Mouse (Mus musculus) kidney, postnatal 0 days (tissue): ENCODE results near the gene Six1. TPM values are rescaled to one million over a fixed set of nuclear protein-coding genes. Genes with fewer than 3 reads are reported as not detected.

Experiments
- ATAC-seq: fragments of 200-750 bp; cut with Nextera tagmentation; replicated peaks from 2 replicates; pipeline ENCODE4 v1.8.0; 2017; ENCODE audit warnings: low read depth, moderate number of reproducible peaks, moderate TSS enrichment, moderate library complexity; ENCODE audit not compliant: low FRiP score
- DNase-seq: peaks from one replicate; pipeline ENCODE4 v3.0.0-alpha.2; 2016; ENCODE audit warnings: low spot score
- H3K27ac ChIP-seq: fragments of 300-500 bp; sonication (generic); 2 replicates; pipeline ENCODE4 v1.5.1; 2014; ENCODE audit warnings: mild to moderate bottlenecking
- H3K27me3 ChIP-seq: fragments of 300-500 bp; sonication (generic); 2 replicates; pipeline ENCODE4 v1.6.1; 2014; ENCODE audit warnings: low read length, mixed read lengths; ENCODE audit not compliant: insufficient read depth
- H3K36me3 ChIP-seq: fragments of 300-500 bp; sonication (generic); 2 replicates; pipeline ENCODE4 v1.6.1; 2014; ENCODE audit warnings: low read length, mixed read lengths; ENCODE audit not compliant: insufficient read depth
- H3K4me1 ChIP-seq: fragments of 300-500 bp; sonication (generic); replicated peaks from 2 replicates; pipeline ENCODE4 v1.6.1; 2014; ENCODE audit warnings: antibody characterized with exemption, low read length, mixed read lengths; ENCODE audit not compliant: insufficient read depth
- H3K4me2 ChIP-seq: fragments of 300-500 bp; sonication (generic); 2 replicates; pipeline ENCODE4 v1.6.1; 2014; ENCODE audit warnings: mild to moderate bottlenecking, low read length, moderate library complexity, mixed read lengths
- H3K4me3 ChIP-seq: fragments of 300-500 bp; sonication (generic); replicated peaks from 2 replicates; pipeline ENCODE4 v1.5.1; 2014; ENCODE audit warnings: low read depth, low read length
- H3K9ac ChIP-seq: fragments of 300-500 bp; sonication (generic); 2 replicates; pipeline ENCODE4 v1.6.1; 2014; ENCODE audit warnings: low read depth, low read length
- H3K9me3 ChIP-seq: fragments of 300-500 bp; sonication (generic); replicated peaks from 2 replicates; pipeline ENCODE4 v1.6.1; 2016; ENCODE audit warnings: low read length, inconsistent platforms, mixed read lengths
- CTCF ChIP-seq: IDR thresholded peaks from 2 replicates; pipeline ENCODE4 v1.5.1; 2016; ENCODE audit warnings: antibody characterized with exemption, low read depth, mild to moderate bottlenecking, moderate library complexity
- WGBS: fragments of 180-500 bp; shearing (Covaris S2); extraction: QIAGEN DNeasy Blood & Tissue Kit; methylation state at CpG from one replicate; pipeline ENCODE4 v1.1.7; 2014; 5-methylcytosine and 5-hydroxymethylcytosine counted together
- polyA plus RNA-seq: library from polyadenylated mRNA; unstranded; fragments of >200 nt; fragmentation: Nextera tagmentation; extraction: Ambion mirVana; gene quantifications from 2 replicates; pipeline ENCODE4 v1.2.1, GENCODE M21; 2015

Gene Six1
- polyA plus RNA-seq, 1 experiment from 2014 or later = 0.26 TPM

DNA sequence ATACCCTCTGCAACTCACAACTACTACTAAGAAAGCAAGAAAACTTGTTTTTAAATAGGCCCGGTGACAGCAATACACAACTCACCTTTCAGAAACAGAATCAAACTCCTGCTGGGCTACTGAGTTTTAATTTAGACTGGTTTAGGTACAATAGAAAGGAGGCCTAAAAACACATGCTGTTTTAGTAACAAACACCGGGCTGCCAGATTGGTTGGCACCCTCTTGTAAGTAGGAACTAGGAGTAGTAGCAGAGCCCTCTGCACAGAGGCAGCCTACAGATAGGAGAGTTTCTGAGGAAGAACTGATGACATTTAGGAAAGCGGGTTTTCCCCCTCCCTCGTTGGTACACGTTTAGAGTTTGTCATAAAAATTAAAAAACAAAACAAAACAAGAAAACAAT lies 11.3 kb downstream of the Six1 start:
- no peak for TF ChIP-seq CTCF
- Histone ChIP-seq H3K9me3 (no peaks in the 10 kb centered on the region), H3K27ac (no peak overlapping the region), H3K4me2 (no peak overlapping the region), H3K4me1 (peaks cover 18% of the 10 kb centered on the region), H3K27me3 (peaks cover 79% of the 10 kb centered on the region), H3K36me3 (no peaks in the 10 kb centered on the region), H3K4me3 (no peak overlapping the region), H3K9ac (no peak overlapping the region)
- DNase-seq = no peak
- ATAC-seq = no peak
- WGBS = 16% methylated on average over 5 of the region's 5 CpGs

DNA sequence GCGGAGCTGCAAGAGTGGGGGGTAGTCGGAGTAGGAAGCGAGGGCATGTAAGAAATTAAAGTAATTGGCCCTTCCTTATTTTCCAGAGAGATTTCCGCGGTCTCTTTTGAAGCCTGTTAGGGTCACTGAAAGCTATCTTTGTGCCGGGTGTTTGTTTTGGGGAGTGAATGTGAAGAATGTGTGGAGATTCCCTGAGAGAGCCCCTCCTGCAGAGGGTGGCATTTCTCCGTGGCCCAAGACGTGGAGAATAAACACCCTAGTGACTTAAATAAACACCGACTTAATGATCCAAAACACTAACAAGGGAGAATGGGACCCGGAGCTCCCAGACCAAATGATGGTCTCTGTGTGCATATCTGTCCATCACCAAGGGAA lies 12.4 kb downstream of the Six1 start:
- no peaks in the 10 kb centered on the region for H3K36me3 ChIP-seq
- no peak for TF ChIP-seq CTCF

DNA sequence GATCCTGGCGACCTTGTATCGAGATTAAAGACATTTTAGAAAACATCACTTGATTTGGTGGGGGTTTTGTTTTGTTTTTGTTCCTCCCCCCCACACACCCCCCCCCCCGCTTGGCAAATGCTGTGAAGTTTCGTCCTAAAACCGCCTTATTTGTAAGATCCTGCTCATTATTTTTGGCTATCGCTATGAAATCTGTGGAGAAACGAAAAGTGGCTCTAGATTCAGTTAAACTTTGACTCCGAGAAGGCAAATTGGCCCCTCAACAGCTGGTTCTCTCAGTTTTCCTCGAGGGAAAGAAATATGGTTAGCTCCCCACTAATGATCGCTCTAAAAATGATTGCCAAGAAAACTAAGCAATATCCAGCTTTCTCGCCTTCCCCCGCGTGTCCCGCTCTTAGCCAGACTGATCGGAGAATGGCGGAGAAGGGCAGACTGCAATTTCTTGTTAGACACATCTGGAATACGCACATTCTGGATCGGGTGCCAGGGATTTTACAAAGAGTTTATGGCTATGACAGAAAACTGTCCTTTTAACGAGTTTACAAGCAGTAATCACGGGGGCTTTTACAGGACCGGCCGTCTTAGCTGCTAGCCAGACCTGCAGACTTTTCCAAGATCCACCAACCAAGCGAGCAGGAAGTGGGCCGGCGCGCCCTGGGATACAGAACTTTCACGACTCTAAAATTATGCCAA lies 13.0 kb downstream of the Six1 start:
- H3K9me3 ChIP-seq = no peaks in the 10 kb centered on the region
- no peak overlapping the region for H3K4me3 ChIP-seq
- no peak for DNase-seq
- H3K27ac ChIP-seq = no peak overlapping the region
- ATAC-seq = no peak
- H3K27me3 ChIP-seq = peaks cover 76% of the 10 kb centered on the region
- H3K4me1 ChIP-seq = peaks cover 8% of the 10 kb centered on the region; the same call in 1 of the 2 replicates
- TF ChIP-seq CTCF = no peak
- H3K9ac ChIP-seq = no peak overlapping the region
- no peak overlapping the region for H3K4me2 ChIP-seq
- 3% methylated on average over 27 of the region's 27 CpGs for WGBS
- no peaks in the 10 kb centered on the region for H3K36me3 ChIP-seq

More for the DNA sequence above, 12.4 kb downstream of the Six1 start:
- no peaks in the 10 kb centered on the region for H3K9me3 ChIP-seq
- no peak overlapping the region for H3K4me2 ChIP-seq
- DNase-seq (no peak), ATAC-seq (no peak)
- H3K27me3 ChIP-seq = peaks cover 76% of the 10 kb centered on the region
- WGBS = 3% methylated on average over 10 of the region's 10 CpGs
- no peak overlapping the region for H3K4me3 ChIP-seq
- H3K27ac ChIP-seq = no peak overlapping the region
- H3K9ac ChIP-seq = no peak overlapping the region
- H3K4me1 ChIP-seq = peaks cover 11% of the 10 kb centered on the region

DNA sequence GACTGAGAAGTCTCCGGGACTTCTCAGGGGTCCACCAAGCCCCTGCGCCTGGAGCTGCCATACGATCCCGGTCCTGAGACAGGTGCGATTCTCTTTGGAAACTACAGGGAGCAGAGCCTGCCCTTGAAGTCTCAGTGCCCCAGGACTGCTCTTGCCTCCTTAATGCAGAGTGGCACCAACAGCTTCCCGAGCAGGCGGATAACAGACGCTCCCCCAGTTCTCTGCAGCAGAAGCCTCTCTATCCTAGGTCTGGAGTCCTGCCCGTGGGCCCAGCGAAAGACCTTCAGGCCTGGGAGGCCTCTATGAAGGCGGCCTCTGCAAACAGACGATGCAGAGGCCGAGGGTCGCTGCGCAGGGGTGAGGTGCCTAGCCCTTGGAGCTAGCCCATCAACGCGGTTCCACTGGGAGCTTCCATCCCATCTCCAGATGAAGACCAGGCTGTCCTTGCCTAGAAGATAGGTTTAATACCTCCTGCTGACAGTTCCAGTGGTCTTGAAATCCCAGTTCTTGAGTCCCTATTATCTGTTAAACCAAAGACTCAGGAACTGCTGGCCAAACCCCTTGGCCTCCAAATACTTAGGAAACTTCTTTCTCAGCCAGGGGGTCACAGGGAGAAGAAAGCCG lies 13.6 kb downstream of the Six1 start:
- H3K27me3 ChIP-seq = peaks cover 74% of the 10 kb centered on the region
- peaks cover 4% of the 10 kb centered on the region; the same call in 1 of the 2 replicates for H3K4me1 ChIP-seq
- H3K36me3 ChIP-seq = no peaks in the 10 kb centered on the region
- H3K4me3 ChIP-seq = no peak overlapping the region
- DNase-seq = no peak
- TF ChIP-seq CTCF = no peak
- H3K9me3 ChIP-seq = no peaks in the 10 kb centered on the region
- WGBS = 5% methylated on average over 18 of the region's 18 CpGs
- no peak overlapping the region for H3K4me2 ChIP-seq
- ATAC-seq = no peak
- H3K9ac ChIP-seq = no peak overlapping the region
- H3K27ac ChIP-seq = no peak overlapping the region

DNA sequence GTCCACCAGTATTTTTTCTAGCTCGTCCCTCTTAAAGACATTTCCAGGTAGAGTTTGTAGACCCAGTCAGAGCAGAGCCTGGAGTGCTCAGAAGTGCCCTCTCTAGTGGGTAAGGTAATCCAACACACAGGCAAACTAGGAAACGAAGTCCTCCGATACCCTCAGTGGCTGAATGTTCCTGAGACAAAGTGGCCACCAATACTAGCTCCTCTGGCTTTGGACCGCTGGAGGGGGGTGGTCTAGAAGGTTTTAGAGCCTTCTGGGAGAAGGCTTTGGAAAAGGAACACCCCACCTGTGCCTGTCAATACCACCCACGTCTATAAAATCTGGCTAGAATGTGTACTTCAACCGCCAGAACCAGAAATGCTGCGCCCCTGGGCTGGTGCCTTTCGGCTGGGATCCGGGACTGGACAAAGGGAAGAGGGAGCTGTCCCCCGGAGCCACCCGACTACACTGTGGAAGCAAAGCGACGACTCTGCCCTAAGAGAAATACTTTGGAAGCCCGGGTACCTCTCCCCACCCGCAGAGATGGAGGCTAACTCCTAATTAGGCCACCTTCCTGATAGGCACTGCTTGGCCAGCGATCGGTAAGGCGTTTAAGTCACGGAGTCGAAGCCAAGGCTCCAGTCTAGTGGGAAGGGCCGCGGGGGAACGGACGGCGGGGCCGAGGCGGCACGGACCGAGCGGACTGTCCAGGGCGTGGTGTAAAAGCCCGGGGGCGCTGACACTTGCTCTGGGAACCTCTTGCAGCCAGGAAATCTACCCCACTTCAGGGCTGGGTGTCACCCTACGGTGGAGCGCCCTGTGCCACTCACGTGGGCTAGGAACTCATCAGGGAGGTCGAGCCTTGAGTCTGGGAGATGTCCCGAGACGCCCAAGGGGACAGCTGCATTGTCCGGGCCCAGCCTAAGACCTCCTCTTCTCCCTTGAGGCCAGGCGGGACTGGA lies 14.4 kb downstream of the Six1 start:
- Histone ChIP-seq H3K4me2 (no peak overlapping the region), H3K4me1 (0 out of 2 replicates have a peak, but pooled peaks cover 4% of the 10 kb centered on the region), H3K27me3 (peaks cover 79% of the 10 kb centered on the region), H3K27ac (no peak overlapping the region), H3K9ac (no peak overlapping the region), H3K9me3 (no peaks in the 10 kb centered on the region), H3K4me3 (no peak overlapping the region), H3K36me3 (no peaks in the 10 kb centered on the region)
- no peak for TF ChIP-seq CTCF
- DNase-seq (no peak), ATAC-seq (no peak)
- WGBS = 3% methylated on average over 41 of the region's 41 CpGs

DNA sequence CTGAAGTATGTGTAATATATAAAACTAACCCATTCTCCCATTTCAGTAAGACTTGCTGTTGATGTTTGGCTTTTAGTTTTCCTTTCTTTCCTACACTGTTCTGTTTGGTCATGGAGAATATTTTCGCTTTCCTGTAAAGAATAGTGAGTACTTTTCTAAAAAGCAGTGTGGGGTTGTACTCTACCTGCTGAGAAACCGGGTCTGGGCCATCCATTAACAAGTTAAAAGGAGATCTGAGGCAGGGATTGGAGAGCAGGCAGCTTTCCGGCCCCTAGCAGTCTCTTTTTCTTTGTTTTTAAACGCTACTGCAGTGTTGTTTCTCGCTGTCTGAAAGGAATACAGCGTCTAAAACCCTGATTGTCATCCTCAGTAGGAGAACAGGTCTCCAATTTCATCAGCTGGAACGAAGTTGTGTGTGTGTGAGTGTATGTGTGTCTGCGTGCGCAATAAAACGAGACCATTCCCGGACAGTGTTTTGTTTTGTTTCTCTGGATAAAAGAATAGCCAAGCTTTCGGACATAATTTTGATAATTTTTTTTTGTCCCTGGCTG lies 15.2 kb downstream of the Six1 start:
- ATAC-seq (no peak), DNase-seq (no peak)
- WGBS = 5% methylated on average over 12 of the region's 12 CpGs
- Histone ChIP-seq H3K36me3 (no peaks in the 10 kb centered on the region), H3K9me3 (no peaks in the 10 kb centered on the region), H3K4me3 (no peak overlapping the region), H3K4me2 (no peak overlapping the region), H3K27me3 (peaks cover 76% of the 10 kb centered on the region), H3K4me1 (0 out of 2 replicates have a peak, but pooled peaks cover 4% of the 10 kb centered on the region), H3K27ac (no peak overlapping the region), H3K9ac (no peak overlapping the region)
- TF ChIP-seq CTCF = no peak
